ENCODE assay signal across 24 mouse cellular contexts in the genomic region with DNA sequence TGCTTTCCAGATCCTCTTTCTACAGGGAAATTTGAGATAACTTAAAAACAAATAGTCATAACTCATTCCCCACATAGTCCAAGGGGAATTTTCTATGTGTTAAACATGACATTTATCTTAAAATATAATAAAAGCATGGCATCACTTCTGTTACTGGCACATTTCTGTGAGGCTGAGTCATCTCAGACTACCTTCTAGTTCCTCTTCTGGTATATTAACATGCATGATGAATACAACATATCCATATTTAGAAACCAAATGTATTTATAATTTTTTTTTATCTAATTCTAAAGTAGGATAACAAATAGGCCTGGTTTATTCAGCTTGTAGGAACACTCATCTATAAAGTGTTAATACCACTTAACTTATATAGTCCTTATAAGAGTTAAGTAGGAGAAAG. TPM values are rescaled to one million over a fixed set of nuclear protein-coding genes. Genes with fewer than 3 reads are reported as not detected.
A peak's percentile ranks its signal among the peaks of the same experiment; 100 is the strongest.
DNase-seq lines count a peak whose midpoint lies in the region; ATAC-seq and TF ChIP-seq lines count a peak whose summit lies in the region.
"Had no signal": no experiment of that assay in that cellular context is flagged by ENCODE, and none has a peak within 500 bp of the region (broad histone marks: within the 10 kb centered on the region; RNA-seq: fewer than 3 reads in every experiment).

No protein-coding gene starts in this region.

- no peak for ATAC-seq in liver, embryonic 15.5 days (ENCODE audit: insufficient read depth)
- ATAC-seq: CD4-positive, CD25-positive, alpha-beta regulatory T cell, adult 4 months; forebrain, embryonic 13.5 days; hindbrain, postnatal 0 days; intestine, embryonic 15.5 days; lung, postnatal 0 days had no signal

- no peaks in the 10 kb centered on the region for H3K9me3 ChIP-seq in liver, embryonic 15.5 days (replicated peaks)
- H3K9me3 ChIP-seq: forebrain, embryonic 13.5 days; heart, embryonic 15.5 days; hindbrain, embryonic 12.5 days; intestine, embryonic 15.5 days; limb, embryonic 12.5 days had no signal

- DNase-seq in left cerebral cortex, adult 2 months (ENCODE audit: extremely low spot score in 1 of 2, low spot score in 2 of 2) = no peak
- no peak for DNase-seq in left cerebral cortex, postnatal 14 days (ENCODE audit: low spot score in 2 of 2)
- DNase-seq in cerebellum, adult 8-10 months = no peak
- no peak for DNase-seq in layer of hippocampus, postnatal 14 days (ENCODE audit: low spot score in 2 of 2)
- DNase-seq in heart, postnatal 14 days = no peak
- DNase-seq: adrenal gland, postnatal 10 days; cerebellum, adult 11-12 months; cerebellum, postnatal 14 days; gastrocnemius, postnatal 14 days; heart, postnatal 36 days; kidney, adult 2 months; kidney, postnatal 10 days; lung, adult 18-20 months; midbrain, embryonic 14.5 days had no signal

- no peak overlapping the region for H3K9ac ChIP-seq in liver, embryonic 15.5 days
- H3K9ac ChIP-seq: forebrain, embryonic 13.5 days; heart, embryonic 15.5 days; hindbrain, embryonic 12.5 days; intestine, embryonic 15.5 days; limb, embryonic 12.5 days had no signal

- peak overlapping the region; percentile 54; the same call in 1 of the 2 replicates for H3K27ac ChIP-seq in left cerebral cortex, adult 2 months
- H3K27ac ChIP-seq in bone marrow macrophage, adult 2 months (ENCODE audit: insufficient read depth, low read depth, low read length) = peak overlapping the region; percentile 57
- H3K27ac ChIP-seq in liver, embryonic 15.5 days (replicated peaks) = no peak overlapping the region
- H3K27ac ChIP-seq: forebrain, embryonic 13.5 days; heart, embryonic 15.5 days; hindbrain, embryonic 12.5 days; hindbrain, postnatal 0 days; intestine, embryonic 15.5 days; limb, embryonic 12.5 days had no signal

- no peaks in the 10 kb centered on the region for H3K27me3 ChIP-seq in liver, embryonic 15.5 days
- H3K27me3 ChIP-seq: forebrain, embryonic 13.5 days; heart, embryonic 15.5 days; hindbrain, embryonic 12.5 days; intestine, embryonic 15.5 days; limb, embryonic 12.5 days had no signal

- intact Hi-C loops in left cerebral cortex, adult 2 months (cut with DNase I) = no loop called here
- intact Hi-C loops in left cerebral cortex, postnatal 14 days (cut with DNase I) = no loop called here
- intact Hi-C loops in heart, postnatal 14 days (cut with DNase I) = no loop called here

- peaks cover 38% of the 10 kb centered on the region for H3K36me3 ChIP-seq in liver, embryonic 15.5 days (replicated peaks)

- TF ChIP-seq POLR2A in bone marrow macrophage, adult 2 months (IDR thresholded peaks at IDR 0.05; ENCODE audit: borderline replicate concordance, low read depth, low read length) = no peak

- TF ChIP-seq CTCF in left cerebral cortex, adult 2 months (IDR thresholded peaks at IDR 0.05) = no peak
- no peak for TF ChIP-seq CTCF in bone marrow macrophage, adult 2 months (IDR thresholded peaks at IDR 0.05; ENCODE audit: low read depth, low read length)

- peak overlapping the region; percentile 88 for H3K4me2 ChIP-seq in liver, embryonic 15.5 days
- H3K4me2 ChIP-seq: forebrain, embryonic 13.5 days; heart, embryonic 15.5 days; hindbrain, embryonic 12.5 days; intestine, embryonic 15.5 days; limb, embryonic 12.5 days had no signal

- no peak overlapping the region for H3K4me3 ChIP-seq in left cerebral cortex, adult 2 months
- no peak overlapping the region for H3K4me3 ChIP-seq in bone marrow macrophage, adult 2 months (ENCODE audit: insufficient read depth, low read length)
- no peak overlapping the region for H3K4me3 ChIP-seq in liver, embryonic 15.5 days (replicated peaks)
- H3K4me3 ChIP-seq: forebrain, embryonic 13.5 days; heart, embryonic 15.5 days; hindbrain, embryonic 12.5 days; intestine, embryonic 15.5 days; limb, embryonic 12.5 days had no signal

- peaks cover 26% of the 10 kb centered on the region for H3K4me1 ChIP-seq in bone marrow macrophage, adult 2 months (ENCODE audit: control insufficient read depth, insufficient read depth, low read length)
- H3K4me1 ChIP-seq in liver, embryonic 15.5 days (replicated peaks) = peaks cover 60% of the 10 kb centered on the region

RNA-seq across cellular contexts. Expression of gene Dclre1a, which starts 2.0 kb away (rescaled TPM):
- 10 to 100 TPM in 1 of 2 experiments, 1 to 10 TPM in 1; 8.9 to 14.3 TPM for total RNA-seq in left cerebral cortex, adult 2 months (2021)
- total RNA-seq in left cerebral cortex, postnatal 14 days (2021) = 10 to 100 TPM in 1 of 2 experiments, 1 to 10 TPM in 1; 8.9 to 10.3 TPM
- polyA plus RNA-seq in bone marrow macrophage, adult 2 months (2012; ENCODE audit: insufficient read depth, insufficient read length, missing spikeins) = 13.5 and 19.2 TPM in 2 replicates
- 14.7 and 16.1 TPM in 2 replicates for polyA plus RNA-seq in liver, embryonic 15.5 days (2015; fragmentation: Nextera tagmentation; extraction: Ambion mirVana)
- total RNA-seq in layer of hippocampus, postnatal 14 days (2021) = 1 to 10 TPM; 7.3 to 7.4 TPM
- total RNA-seq in heart, postnatal 14 days (2021) = 10 to 100 TPM; 12.3 to 13.7 TPM

RNA-seq across cellular contexts. Expression of gene Nhlrc2, which starts 2.0 kb away (rescaled TPM):
- total RNA-seq in left cerebral cortex, adult 2 months (2021) = 10 to 100 TPM; 13.1 to 15.1 TPM
- total RNA-seq in left cerebral cortex, postnatal 14 days (2021) = 10 to 100 TPM; 10.9 to 12.2 TPM
- 11.3 and 12.3 TPM in 2 replicates for polyA plus RNA-seq in bone marrow macrophage, adult 2 months (2012; ENCODE audit: insufficient read depth, insufficient read length, missing spikeins)
- polyA plus RNA-seq in liver, embryonic 15.5 days (2015; fragmentation: Nextera tagmentation; extraction: Ambion mirVana) = 7.3 and 7.5 TPM in 2 replicates
- total RNA-seq in layer of hippocampus, postnatal 14 days (2021) = 10 to 100 TPM; 11.0 to 11.3 TPM
- 10 to 100 TPM; 24.4 to 25.1 TPM for total RNA-seq in heart, postnatal 14 days (2021)
